Mouse (Mus musculus): ENCODE measurements around the gene C530008M17Rik.

- TF ChIP-seq POLR2A (IDR thresholded peaks at IDR 0.05; ENCODE audit: borderline replicate concordance, insufficient read depth, low read length) (no peak), CTCF (IDR thresholded peaks at IDR 0.05; ENCODE audit: borderline replicate concordance, insufficient read depth, low read depth, low read length) (no peak)
Measured at GRCm38 (mm10) chr5:76683455-76683854, 27.1 kb downstream of the C530008M17Rik start.

All from cerebellum, adult 2 months (tissue).